Mouse (Mus musculus) liver, embryonic 11.5 days (tissue): ENCODE results near the gene Hdlbp. TPM values are rescaled to one million over a fixed set of nuclear protein-coding genes. Genes with fewer than 3 reads are reported as not detected.
"Not testable (repeated sequence)": the region's sequence is repeated elsewhere in the genome, so short reads cannot be mapped to it uniquely, and the experiment has no call there.

Experiments
- ATAC-seq: fragments of 200-750 bp; cut with Nextera tagmentation; replicated peaks from 2 replicates; pipeline ENCODE4 v1.8.0; 2017; ENCODE audit warnings: moderate number of reproducible peaks, mild to moderate bottlenecking, moderate TSS enrichment, moderate library complexity; ENCODE audit not compliant: low FRiP score
- DNase-seq: peaks from one replicate; pipeline ENCODE4 v3.0.0-alpha.2; 2017; ENCODE audit warnings: low spot score
- H3K27ac ChIP-seq: fragments of 300-500 bp; sonication (generic); 2 replicates; pipeline ENCODE4 v1.5.1; 2014; ENCODE audit warnings: mild to moderate bottlenecking, low read depth, low read length, control low read depth
- H3K27me3 ChIP-seq: fragments of 300-500 bp; sonication (generic); replicated peaks from 2 replicates; pipeline ENCODE4 v1.6.1; 2014; ENCODE audit warnings: low read length, mixed read lengths; ENCODE audit not compliant: control insufficient read depth, insufficient read depth
- H3K36me3 ChIP-seq: fragments of 300-500 bp; sonication (generic); 2 replicates; pipeline ENCODE4 v1.6.1; 2014; ENCODE audit warnings: mild to moderate bottlenecking, low read length, moderate library complexity, mixed read lengths; ENCODE audit not compliant: control insufficient read depth, insufficient read depth
- H3K4me1 ChIP-seq: fragments of 300-500 bp; sonication (generic); replicated peaks from 2 replicates; pipeline ENCODE4 v1.6.1; 2014; ENCODE audit warnings: low read length, mixed read lengths; ENCODE audit not compliant: control insufficient read depth, insufficient read depth
- H3K4me2 ChIP-seq: fragments of 300-500 bp; sonication (generic); 2 replicates; pipeline ENCODE4 v1.6.1; 2014; ENCODE audit warnings: mild to moderate bottlenecking, control low read depth, moderate library complexity
- H3K4me3 ChIP-seq: fragments of 300-500 bp; sonication (generic); 2 replicates; pipeline ENCODE4 v1.5.1; 2014; ENCODE audit warnings: low read depth, low read length, control low read depth
- H3K9ac ChIP-seq: fragments of 300-500 bp; sonication (generic); 2 replicates; pipeline ENCODE4 v1.6.1; 2014; ENCODE audit warnings: low read depth, low read length, control low read depth
- H3K9me3 ChIP-seq: fragments of 300-500 bp; sonication (generic); 2 replicates; pipeline ENCODE4 v1.6.1; 2016; ENCODE audit warnings: low read length, inconsistent platforms, mixed read lengths; ENCODE audit not compliant: control insufficient read depth
- WGBS: fragments of 180-500 bp; shearing (Covaris S2); extraction: QIAGEN DNeasy Blood & Tissue Kit; methylation state at CpG from one replicate; pipeline ENCODE4 v1.1.7; 2014; 5-methylcytosine and 5-hydroxymethylcytosine counted together
- polyA plus RNA-seq: library from polyadenylated mRNA; unstranded; fragments of >200 nt; fragmentation: Nextera tagmentation; extraction: Ambion mirVana; gene quantifications from 2 replicates; pipeline ENCODE4 v1.2.1, GENCODE M21; 2014

The Hdlbp gene
- 106 and 113 TPM in 2 replicates for polyA plus RNA-seq

GRCm38 (mm10) chr1:93478586-93479475, at the start of gene Hdlbp:
TSS of gene Hdlbp (minus strand) at chr1:93478815.
- Histone ChIP-seq H3K36me3 (no peaks in the 10 kb centered on the region), H3K27me3 (no peaks in the 10 kb centered on the region), H3K9ac (peak within 1 kb of the TSS; percentile 93), H3K4me3 (peak within 1 kb of the TSS; percentile 73), H3K9me3 (no peaks in the 10 kb centered on the region), H3K4me1 (peaks cover 10% of the 10 kb centered on the region), H3K27ac (peak within 1 kb of the TSS; percentile 96), H3K4me2 (peak within 1 kb of the TSS; percentile 80)
- WGBS, result 1% methylated on average over 74 of the region's 74 CpGs
- peak; percentile 98 for DNase-seq
- peak; percentile 89 for ATAC-seq

GRCm38 (mm10) chr1:93522325-93522724, 43.7 kb upstream of the Hdlbp start:
- whole genome bisulfite sequencing, result 82% methylated on average over 1 of the region's 1 CpGs
- DNase-seq, result no peak

GRCm38 (mm10) chr1:93521491-93521890, 42.9 kb upstream of the Hdlbp start:
- ATAC-seq (no peak), DNase-seq (no peak)
- 85% methylated on average over 2 of the region's 2 CpGs for WGBS
- no peak overlapping the region for H3K4me3 ChIP-seq
- H3K4me1 ChIP-seq, result no peaks in the 10 kb centered on the region
- H3K27me3 ChIP-seq, result no peaks in the 10 kb centered on the region
- no peak overlapping the region for H3K27ac ChIP-seq
- no peak overlapping the region for H3K4me2 ChIP-seq
- no peak overlapping the region for H3K9ac ChIP-seq
- no peaks in the 10 kb centered on the region for H3K36me3 ChIP-seq
- H3K9me3 ChIP-seq, result no peaks in the 10 kb centered on the region

More at GRCm38 (mm10) chr1:93522325-93522724, 43.7 kb upstream of the Hdlbp start:
- Histone ChIP-seq H3K4me3 (no peak overlapping the region), H3K9ac (no peak overlapping the region), H3K27me3 (no peaks in the 10 kb centered on the region), H3K4me1 (no peaks in the 10 kb centered on the region), H3K27ac (no peak overlapping the region), H3K4me2 (no peak overlapping the region), H3K9me3 (no peaks in the 10 kb centered on the region), H3K36me3 (no peaks in the 10 kb centered on the region)
- ATAC-seq, result no peak

GRCm38 (mm10) chr1:93513221-93513620, 34.6 kb upstream of the Hdlbp start:
- 78% methylated on average over 14 of the region's 14 CpGs for WGBS
- ATAC-seq (no peak), DNase-seq (no peak)
- Histone ChIP-seq H3K36me3 (peaks cover 2% of the 10 kb centered on the region; the same call in 1 of the 2 replicates), H3K4me3 (no peak overlapping the region), H3K4me2 (no peak overlapping the region), H3K9me3 (no peaks in the 10 kb centered on the region), H3K27me3 (no peaks in the 10 kb centered on the region), H3K9ac (no peak overlapping the region), H3K27ac (no peak overlapping the region), H3K4me1 (peaks cover 11% of the 10 kb centered on the region; the same call in 1 of the 2 replicates)

GRCm38 (mm10) chr1:93512351-93512690, 33.7 kb upstream of the Hdlbp start:
- ATAC-seq (peak; percentile 18), DNase-seq (no peak)
- Histone ChIP-seq H3K9ac (peak overlapping the region; percentile 72), H3K4me1 (peaks cover 11% of the 10 kb centered on the region; the same call in 1 of the 2 replicates), H3K9me3 (no peaks in the 10 kb centered on the region), H3K4me3 (peak overlapping the region; percentile 66), H3K27ac (no peak overlapping the region), H3K4me2 (peak overlapping the region; percentile 93), H3K36me3 (peaks cover 5% of the 10 kb centered on the region; the same call in 1 of the 2 replicates), H3K27me3 (no peaks in the 10 kb centered on the region)
- WGBS, result 6% methylated on average over 15 of the region's 15 CpGs

GRCm38 (mm10) chr1:93511585-93512350, 33.2 kb upstream of the Hdlbp start, which contains the start of gene Farp2:
TSS of gene Farp2 (plus strand) at chr1:93512079.
- Histone ChIP-seq H3K27me3 (no peaks in the 10 kb centered on the region), H3K4me1 (peaks cover 11% of the 10 kb centered on the region; the same call in 1 of the 2 replicates), H3K4me3 (peak within 1 kb of the TSS; percentile 66), H3K27ac (no peak within 1 kb of the TSS; the same call in 1 of the 2 replicates), H3K4me2 (peak within 1 kb of the TSS; percentile 93), H3K9me3 (no peaks in the 10 kb centered on the region), H3K9ac (peak within 1 kb of the TSS; percentile 72), H3K36me3 (peaks cover 6% of the 10 kb centered on the region; the same call in 1 of the 2 replicates)
- peak; percentile 99 for ATAC-seq
- peak; percentile 91 for DNase-seq
- under 1% methylated on average over 68 of the region's 71 CpGs for WGBS

GRCm38 (mm10) chr1:93508576-93508975, 30.0 kb upstream of the Hdlbp start:
- not testable (repeated sequence) for H3K9me3 ChIP-seq, H3K9ac ChIP-seq, H3K4me2 ChIP-seq, DNase-seq, H3K27ac ChIP-seq, H3K27me3 ChIP-seq, H3K4me3 ChIP-seq, ATAC-seq
- peaks cover 24% of the 10 kb centered on the region for H3K36me3 ChIP-seq
- WGBS, result 70% methylated on average over 1 of the region's 1 CpGs
- H3K4me1 ChIP-seq, result peaks cover 11% of the 10 kb centered on the region; the same call in 1 of the 2 replicates

- 60% methylated on average over 10 of the region's 10 CpGs for WGBS
- Histone ChIP-seq H3K27me3 (no peaks in the 10 kb centered on the region), H3K4me3 (no peak overlapping the region), H3K36me3 (peaks cover 32% of the 10 kb centered on the region), H3K4me1 (peaks cover 9% of the 10 kb centered on the region; the same call in 1 of the 2 replicates), H3K4me2 (no peak overlapping the region), H3K9ac (no peak overlapping the region), H3K9me3 (no peaks in the 10 kb centered on the region), H3K27ac (no peak overlapping the region)
- ATAC-seq (no peak), DNase-seq (no peak)
Measured at GRCm38 (mm10) chr1:93506944-93507676, 28.5 kb upstream of the Hdlbp start.
